Mouse (Mus musculus): ENCODE results near the gene Esyt2. TPM values are rescaled to one million over a fixed set of nuclear protein-coding genes. Genes with fewer than 3 reads are reported as not detected.

Gene Esyt2
- polyA plus RNA-seq, 1 experiment from 2014 or later, result 12.2 TPM

DNA sequence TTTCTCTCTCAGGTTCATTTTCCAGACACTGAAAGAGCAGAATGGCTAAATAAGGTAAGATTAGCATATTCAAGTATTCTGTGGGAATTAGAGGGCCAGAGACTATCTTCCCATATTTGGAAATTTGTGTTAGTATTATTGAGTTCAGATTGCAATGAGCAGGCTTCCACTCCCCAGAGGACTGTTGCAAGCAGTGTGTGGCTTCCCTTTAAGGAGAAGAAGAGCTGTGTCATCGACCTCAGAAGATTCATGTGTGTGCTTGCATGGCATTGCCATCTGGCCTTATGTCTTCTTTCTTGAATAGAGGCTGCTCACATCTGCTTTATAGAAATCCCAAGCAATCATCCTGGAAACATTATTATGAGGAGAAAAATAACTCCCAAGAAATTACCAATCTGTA lies 36.8 kb downstream of the Esyt2 start:
- WGBS, result 76% methylated on average over 1 of the region's 1 CpGs
- DNase-seq (ENCODE audit: low spot score) (no peak), ATAC-seq (no peak)
- H3K27me3 ChIP-seq (replicated peaks; ENCODE audit: control insufficient read depth, insufficient read depth, low read length), result no peaks in the 10 kb centered on the region
- no peaks in the 10 kb centered on the region for H3K4me1 ChIP-seq (ENCODE audit: control insufficient read depth, insufficient read depth, low read length)
- H3K4me3 ChIP-seq (ENCODE audit: low read depth, low read length), result no peak overlapping the region
- no peaks in the 10 kb centered on the region for H3K9me3 ChIP-seq (replicated peaks; ENCODE audit: control insufficient read depth, low read length)
- no peak overlapping the region for H3K4me2 ChIP-seq (ENCODE audit: low read length)
- H3K27ac ChIP-seq (ENCODE audit: low read depth, low read length), result no peak overlapping the region
- no peak overlapping the region for H3K9ac ChIP-seq (ENCODE audit: low read length)
- 0 out of 2 replicates have a peak, but pooled peaks cover 3% of the 10 kb centered on the region for H3K36me3 ChIP-seq (ENCODE audit: control insufficient read depth, insufficient read depth, low read length)

GRCm38 (mm10) chr12:116325545-116325944 lies 44.5 kb downstream of the Esyt2 start:
- H3K36me3 ChIP-seq (ENCODE audit: control insufficient read depth, insufficient read depth, low read length), result 0 out of 2 replicates have a peak, but pooled peaks cover 5% of the 10 kb centered on the region
- H3K4me1 ChIP-seq (ENCODE audit: control insufficient read depth, insufficient read depth, low read length), result no peaks in the 10 kb centered on the region
- DNase-seq (ENCODE audit: low spot score) (peak; percentile 7), ATAC-seq (no peak)
- no peak overlapping the region for H3K9ac ChIP-seq (ENCODE audit: low read length)
- 71% methylated on average over 4 of the region's 4 CpGs for WGBS
- no peaks in the 10 kb centered on the region for H3K27me3 ChIP-seq (replicated peaks; ENCODE audit: control insufficient read depth, insufficient read depth, low read length)
- no peak overlapping the region for H3K27ac ChIP-seq (ENCODE audit: low read depth, low read length)
- H3K9me3 ChIP-seq (replicated peaks; ENCODE audit: control insufficient read depth, low read length), result no peaks in the 10 kb centered on the region
- H3K4me2 ChIP-seq (ENCODE audit: low read length), result no peak overlapping the region
- H3K4me3 ChIP-seq (ENCODE audit: low read depth, low read length), result no peak overlapping the region

DNA sequence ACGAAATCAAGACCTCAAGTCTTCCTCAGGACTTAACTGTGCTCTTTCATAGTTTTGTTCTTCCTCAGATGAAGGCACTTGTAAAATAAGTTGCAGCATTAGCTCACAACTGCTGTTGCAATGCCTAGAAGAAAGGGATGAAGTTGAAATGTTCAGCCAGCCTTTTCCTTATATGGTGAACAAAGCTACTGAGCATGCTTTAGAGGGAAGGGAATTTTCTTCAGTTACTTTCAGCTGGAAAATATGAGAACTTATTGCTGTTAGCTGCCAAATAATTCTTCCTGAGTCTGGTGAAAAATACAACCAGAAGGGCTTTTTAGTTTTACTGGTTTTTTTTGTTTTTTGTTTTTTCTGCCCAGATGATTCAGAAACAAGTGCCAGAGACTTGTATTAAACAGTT lies 45.2 kb downstream of the Esyt2 start:
- no peak overlapping the region for H3K4me2 ChIP-seq (ENCODE audit: low read length)
- no peak for ATAC-seq
- WGBS, result 85% methylated on average over 1 of the region's 1 CpGs

GRCm38 (mm10) chr12:116334253-116334652 lies 53.3 kb downstream of the Esyt2 start:
- Histone ChIP-seq H3K36me3 (ENCODE audit: control insufficient read depth, insufficient read depth, low read length) (0 out of 2 replicates have a peak, but pooled peaks cover 3% of the 10 kb centered on the region), H3K4me1 (ENCODE audit: control insufficient read depth, insufficient read depth, low read length) (no peaks in the 10 kb centered on the region), H3K9me3 (replicated peaks; ENCODE audit: control insufficient read depth, low read length) (no peaks in the 10 kb centered on the region), H3K4me2 (ENCODE audit: low read length) (no peak overlapping the region), H3K4me3 (ENCODE audit: low read depth, low read length) (no peak overlapping the region), H3K27ac (ENCODE audit: low read depth, low read length) (no peak overlapping the region), H3K27me3 (replicated peaks; ENCODE audit: control insufficient read depth, insufficient read depth, low read length) (no peaks in the 10 kb centered on the region), H3K9ac (ENCODE audit: low read length) (no peak overlapping the region)
- no peak for ATAC-seq
- no peak for DNase-seq (ENCODE audit: low spot score)
- 89% methylated on average over 5 of the region's 5 CpGs for WGBS

More for the DNA sequence above, 45.2 kb downstream of the Esyt2 start:
- H3K9me3 ChIP-seq (replicated peaks; ENCODE audit: control insufficient read depth, low read length), result no peaks in the 10 kb centered on the region
- H3K4me3 ChIP-seq (ENCODE audit: low read depth, low read length), result no peak overlapping the region
- 0 out of 2 replicates have a peak, but pooled peaks cover 5% of the 10 kb centered on the region for H3K36me3 ChIP-seq (ENCODE audit: control insufficient read depth, insufficient read depth, low read length)
- no peak for DNase-seq (ENCODE audit: low spot score)
- no peak overlapping the region for H3K9ac ChIP-seq (ENCODE audit: low read length)
- no peaks in the 10 kb centered on the region for H3K27me3 ChIP-seq (replicated peaks; ENCODE audit: control insufficient read depth, insufficient read depth, low read length)
- H3K4me1 ChIP-seq (ENCODE audit: control insufficient read depth, insufficient read depth, low read length), result no peaks in the 10 kb centered on the region
- no peak overlapping the region for H3K27ac ChIP-seq (ENCODE audit: low read depth, low read length)

- DNase-seq (ENCODE audit: low spot score), result no peak
- Histone ChIP-seq H3K27me3 (replicated peaks; ENCODE audit: control insufficient read depth, insufficient read depth, low read length) (no peaks in the 10 kb centered on the region), H3K27ac (ENCODE audit: low read depth, low read length) (no peak overlapping the region), H3K9me3 (replicated peaks; ENCODE audit: control insufficient read depth, low read length) (no peaks in the 10 kb centered on the region), H3K4me3 (ENCODE audit: low read depth, low read length) (no peak overlapping the region), H3K36me3 (ENCODE audit: control insufficient read depth, insufficient read depth, low read length) (peaks cover 19% of the 10 kb centered on the region; the same call in 1 of the 2 replicates), H3K4me2 (ENCODE audit: low read length) (no peak overlapping the region), H3K4me1 (ENCODE audit: control insufficient read depth, insufficient read depth, low read length) (no peaks in the 10 kb centered on the region), H3K9ac (ENCODE audit: low read length) (no peak overlapping the region)
- WGBS, result 86% methylated on average over 1 of the region's 1 CpGs
- no peak for ATAC-seq
These were observed 59.2 kb downstream of the Esyt2 start for GRCm38 (mm10) chr12:116340160-116340559.

- DNase-seq (ENCODE audit: low spot score) (no peak), ATAC-seq (no peak)
- H3K27me3 ChIP-seq (replicated peaks; ENCODE audit: control insufficient read depth, insufficient read depth, low read length), result no peaks in the 10 kb centered on the region
- H3K9ac ChIP-seq (ENCODE audit: low read length), result no peak overlapping the region
- H3K4me1 ChIP-seq (ENCODE audit: control insufficient read depth, insufficient read depth, low read length), result no peaks in the 10 kb centered on the region
- no peaks in the 10 kb centered on the region for H3K9me3 ChIP-seq (replicated peaks; ENCODE audit: control insufficient read depth, low read length)
- no peak overlapping the region for H3K27ac ChIP-seq (ENCODE audit: low read depth, low read length)
- H3K36me3 ChIP-seq (ENCODE audit: control insufficient read depth, insufficient read depth, low read length), result peaks cover 26% of the 10 kb centered on the region; the same call in 1 of the 2 replicates
- H3K4me2 ChIP-seq (ENCODE audit: low read length), result no peak overlapping the region
- no peak overlapping the region for H3K4me3 ChIP-seq (ENCODE audit: low read depth, low read length)
These were observed 67.8 kb downstream of the Esyt2 start for GRCm38 (mm10) chr12:116348755-116349286.

DNA sequence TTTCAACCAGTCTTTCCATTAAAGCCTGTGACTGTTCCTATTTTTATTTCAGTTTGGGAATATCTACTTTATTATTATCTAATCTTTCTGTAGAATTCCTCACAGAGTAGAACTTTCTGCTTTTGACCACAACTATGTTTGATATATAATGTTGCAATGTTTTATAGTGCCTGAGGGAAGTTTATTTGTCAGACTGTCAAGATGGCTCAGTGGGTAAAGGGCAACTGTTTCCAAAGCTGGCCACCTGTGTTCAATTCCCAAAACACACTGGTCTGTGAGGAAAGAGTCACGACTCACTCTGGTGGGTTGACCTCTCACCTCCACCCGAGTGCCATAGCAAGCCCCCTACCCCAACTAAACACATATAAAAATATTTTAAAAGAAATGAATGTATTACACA lies 68.4 kb downstream of the Esyt2 start:
- no peak overlapping the region for H3K9ac ChIP-seq (ENCODE audit: low read length)
- no peaks in the 10 kb centered on the region for H3K27me3 ChIP-seq (replicated peaks; ENCODE audit: control insufficient read depth, insufficient read depth, low read length)
- H3K4me2 ChIP-seq (ENCODE audit: low read length), result no peak overlapping the region
- no peaks in the 10 kb centered on the region for H3K9me3 ChIP-seq (replicated peaks; ENCODE audit: control insufficient read depth, low read length)
- peaks cover 25% of the 10 kb centered on the region; the same call in 1 of the 2 replicates for H3K36me3 ChIP-seq (ENCODE audit: control insufficient read depth, insufficient read depth, low read length)
- H3K4me3 ChIP-seq (ENCODE audit: low read depth, low read length), result no peak overlapping the region
- H3K4me1 ChIP-seq (ENCODE audit: control insufficient read depth, insufficient read depth, low read length), result no peaks in the 10 kb centered on the region
- DNase-seq (ENCODE audit: low spot score), result no peak
- no peak overlapping the region for H3K27ac ChIP-seq (ENCODE audit: low read depth, low read length)
- WGBS, result 92% methylated on average over 2 of the region's 2 CpGs
- ATAC-seq, result no peak

DNA sequence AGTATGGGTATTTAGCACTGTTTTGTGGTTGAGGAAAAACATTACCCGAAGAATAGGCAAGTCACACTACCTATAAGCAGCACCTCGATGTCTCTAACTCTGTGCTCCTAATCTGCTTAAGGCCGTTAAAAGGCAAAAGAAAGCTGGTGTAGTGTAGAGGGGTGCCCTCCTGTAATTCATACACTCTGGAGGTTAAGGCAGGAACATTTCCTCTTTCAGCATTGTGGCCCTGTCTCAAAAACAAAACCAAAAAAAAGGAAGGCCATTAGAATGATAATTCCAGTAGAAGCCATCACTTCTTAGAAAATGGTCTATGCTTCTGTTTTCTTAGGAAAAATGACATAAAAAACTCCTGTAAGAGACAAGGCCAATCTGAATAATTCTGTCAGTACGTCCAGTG lies 70.0 kb downstream of the Esyt2 start:
- no peaks in the 10 kb centered on the region for H3K27me3 ChIP-seq (replicated peaks; ENCODE audit: control insufficient read depth, insufficient read depth, low read length)
- no peaks in the 10 kb centered on the region for H3K4me1 ChIP-seq (ENCODE audit: control insufficient read depth, insufficient read depth, low read length)
- DNase-seq (ENCODE audit: low spot score), result no peak
- no peak overlapping the region for H3K9ac ChIP-seq (ENCODE audit: low read length)
- ATAC-seq, result no peak
- no peaks in the 10 kb centered on the region for H3K9me3 ChIP-seq (replicated peaks; ENCODE audit: control insufficient read depth, low read length)
- WGBS, result 80% methylated on average over 4 of the region's 4 CpGs
- no peak overlapping the region for H3K4me2 ChIP-seq (ENCODE audit: low read length)
- no peak overlapping the region for H3K4me3 ChIP-seq (ENCODE audit: low read depth, low read length)
- peaks cover 19% of the 10 kb centered on the region; the same call in 1 of the 2 replicates for H3K36me3 ChIP-seq (ENCODE audit: control insufficient read depth, insufficient read depth, low read length)
- no peak overlapping the region for H3K27ac ChIP-seq (ENCODE audit: low read depth, low read length)

DNA sequence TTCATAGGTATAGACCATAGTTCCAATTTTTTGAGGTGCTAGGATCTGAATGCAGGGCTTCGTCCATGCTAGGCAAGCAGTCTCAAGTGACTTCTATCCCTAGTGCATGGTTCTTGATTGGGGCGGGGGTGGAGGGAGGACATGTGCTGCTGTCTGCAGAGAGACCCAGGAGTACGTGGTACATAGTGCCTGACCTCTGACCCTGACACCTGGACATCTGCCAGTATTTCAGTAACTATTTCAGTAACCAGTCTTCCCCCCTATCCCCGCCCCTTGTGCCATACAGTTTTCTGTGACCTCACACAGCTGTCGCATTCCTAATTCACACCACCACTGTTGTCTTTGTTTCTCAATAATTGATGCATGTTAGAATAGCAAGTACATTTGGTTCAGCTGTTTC lies 71.4 kb downstream of the Esyt2 start:
- Histone ChIP-seq H3K9ac (ENCODE audit: low read length) (no peak overlapping the region), H3K36me3 (ENCODE audit: control insufficient read depth, insufficient read depth, low read length) (peaks cover 20% of the 10 kb centered on the region; the same call in 1 of the 2 replicates), H3K4me2 (ENCODE audit: low read length) (no peak overlapping the region), H3K27me3 (replicated peaks; ENCODE audit: control insufficient read depth, insufficient read depth, low read length) (no peaks in the 10 kb centered on the region), H3K4me1 (ENCODE audit: control insufficient read depth, insufficient read depth, low read length) (no peaks in the 10 kb centered on the region), H3K9me3 (replicated peaks; ENCODE audit: control insufficient read depth, low read length) (no peaks in the 10 kb centered on the region), H3K4me3 (ENCODE audit: low read depth, low read length) (no peak overlapping the region), H3K27ac (ENCODE audit: low read depth, low read length) (no peak overlapping the region)
- no peak for ATAC-seq
- DNase-seq (ENCODE audit: low spot score), result no peak
- 85% methylated on average over 5 of the region's 5 CpGs for WGBS
